Comparison of ENCODE assay signal across 18 mouse cellular contexts in genomic region chr1:64844978-64845377, GRCm38 (mm10).
DNase-seq lines count a peak whose midpoint lies in the region; ATAC-seq and TF ChIP-seq lines count a peak whose summit lies in the region.
"Had no signal": no experiment of that assay in that cellular context is flagged by ENCODE, and none has a peak within 500 bp of the region (broad histone marks: within the 10 kb centered on the region; RNA-seq: fewer than 3 reads in every experiment).

No protein-coding gene starts in this region.

- H3K9me3 ChIP-seq in embryonic facial prominence, embryonic 15.5 days (replicated peaks), result no peaks in the 10 kb centered on the region
- no peaks in the 10 kb centered on the region for H3K9me3 ChIP-seq in forebrain, embryonic 15.5 days
- H3K9me3 ChIP-seq: embryonic facial prominence, embryonic 12.5 days; forebrain, embryonic 13.5 days had no signal

- H3K36me3 ChIP-seq in embryonic facial prominence, embryonic 15.5 days, result no peaks in the 10 kb centered on the region
- no peaks in the 10 kb centered on the region for H3K36me3 ChIP-seq in myocyte (ENCODE audit: control insufficient read depth, insufficient read depth)
- H3K36me3 ChIP-seq in forebrain, embryonic 15.5 days, result no peaks in the 10 kb centered on the region
- H3K36me3 ChIP-seq: embryonic facial prominence, embryonic 12.5 days had no signal

- H3K27ac ChIP-seq in embryonic facial prominence, embryonic 15.5 days (replicated peaks), result 0 out of 2 replicates have a peak overlapping the region, but pooled peaks have one; percentile 55
- H3K27ac ChIP-seq in forebrain, embryonic 15.5 days (replicated peaks), result no peak overlapping the region
- H3K27ac ChIP-seq: embryonic facial prominence, embryonic 12.5 days; forebrain, embryonic 13.5 days had no signal

- WGBS in embryonic facial prominence, embryonic 15.5 days, result 88% methylated on average over 3 of the region's 3 CpGs
- 75% methylated on average over 3 of the region's 3 CpGs for WGBS in forebrain, embryonic 15.5 days

- H3K4me1 ChIP-seq in embryonic facial prominence, embryonic 15.5 days, result 0 out of 2 replicates have a peak, but pooled peaks cover 13% of the 10 kb centered on the region
- H3K4me1 ChIP-seq in forebrain, embryonic 15.5 days, result peaks cover 5% of the 10 kb centered on the region; the same call in 1 of the 2 replicates

- DNase-seq in heart, adult 11 months, result peak; percentile 53
- no peak for DNase-seq in heart, postnatal 36 days
- DNase-seq: adrenal gland, adult 2 months; adrenal gland, postnatal 10 days; adrenal gland, postnatal 25 days; cerebellum, adult 11 months; cerebellum, adult 18-20 months; cerebellum, adult 8-10 months; cerebellum, adult 9-11 months; cerebellum, postnatal 14 days; cerebellum, postnatal 36 days; embryo, embryonic 11 days had no signal

- no peak overlapping the region for H3K4me3 ChIP-seq in embryonic facial prominence, embryonic 15.5 days (replicated peaks)
- H3K4me3 ChIP-seq in myocyte, result no peak overlapping the region
- no peak overlapping the region for H3K4me3 ChIP-seq in forebrain, embryonic 15.5 days
- H3K4me3 ChIP-seq: embryonic facial prominence, embryonic 12.5 days; forebrain, embryonic 13.5 days had no signal

- no peak for TF ChIP-seq POLR2A in myocyte (IDR thresholded peaks at IDR 0.05; ENCODE audit: insufficient read length, low read depth)

- H3K4me2 ChIP-seq in embryonic facial prominence, embryonic 15.5 days (replicated peaks), result no peak overlapping the region
- H3K4me2 ChIP-seq in myocyte (ENCODE audit: low read depth), result peak overlapping the region; percentile 28
- H3K4me2 ChIP-seq in forebrain, embryonic 15.5 days (replicated peaks), result no peak overlapping the region
- H3K4me2 ChIP-seq: embryonic facial prominence, embryonic 12.5 days; forebrain, embryonic 13.5 days had no signal

- no peaks in the 10 kb centered on the region for H3K27me3 ChIP-seq in embryonic facial prominence, embryonic 15.5 days
- H3K27me3 ChIP-seq in myocyte (ENCODE audit: control insufficient read depth, insufficient read depth, insufficient read length), result no peaks in the 10 kb centered on the region
- no peaks in the 10 kb centered on the region for H3K27me3 ChIP-seq in forebrain, embryonic 15.5 days
- H3K27me3 ChIP-seq: embryonic facial prominence, embryonic 12.5 days; forebrain, embryonic 13.5 days had no signal

- no peak overlapping the region for H3K9ac ChIP-seq in embryonic facial prominence, embryonic 15.5 days
- no peak overlapping the region for H3K9ac ChIP-seq in forebrain, embryonic 15.5 days (replicated peaks)
- H3K9ac ChIP-seq: embryonic facial prominence, embryonic 12.5 days; forebrain, embryonic 13.5 days had no signal

- H3ac ChIP-seq in myocyte (ENCODE audit: control insufficient read depth, insufficient read length), result no peak overlapping the region

- H3K79me2 ChIP-seq in myocyte (ENCODE audit: control insufficient read depth, insufficient read depth), result no peaks in the 10 kb centered on the region

- intact Hi-C loops in heart, postnatal 36 days (cut with DNase I), result no loop called here

- ATAC-seq in embryonic facial prominence, embryonic 15.5 days (ENCODE audit: insufficient number of reproducible peaks, low FRiP score, low TSS enrichment, low read depth), result no peak
- no peak for ATAC-seq in forebrain, embryonic 15.5 days (replicated peaks)
- ATAC-seq: forebrain, embryonic 13.5 days; forebrain, embryonic 16.5 days had no signal

TF ChIP-seq in myocyte, 11 proteins besides CTCF, POLR2A, EP300 and RAD21:
- TF ChIP-seq CEBPB (IDR thresholded peaks at IDR 0.05; ENCODE audit: insufficient read depth, poor library complexity, severe bottlenecking) (no peak), E2F4 (IDR thresholded peaks at IDR 0.05; ENCODE audit: insufficient read depth) (no peak)
